Mouse (Mus musculus): ENCODE measurements around the gene Uap1l1.
A peak's percentile ranks its signal among the peaks of the same experiment; 100 is the strongest.

Uap1l1 gene

GRCm38 (mm10) chr2:25318971-25319773 lies 46.3 kb downstream of the Uap1l1 start, which contains the start of gene Grin1:
Gene Grin1, minus strand, starts transcription at chr2:25319187.
- DNase-seq (ENCODE audit: low spot score in 2 of 2): peak in 1 of 2 experiments; percentile 56

GRCm38 (mm10) chr2:25318119-25318966 lies 47.1 kb downstream of the Uap1l1 start:
- no peak for DNase-seq (ENCODE audit: low spot score in 2 of 2)

- DNase-seq (ENCODE audit: low spot score in 2 of 2): no peak
Observed at GRCm38 (mm10) chr2:25311491-25311891, 54.0 kb downstream of the Uap1l1 start.

- no peak for DNase-seq (ENCODE audit: low spot score in 2 of 2)
Observed at GRCm38 (mm10) chr2:25310969-25311368, 54.5 kb downstream of the Uap1l1 start.

GRCm38 (mm10) chr2:25310180-25310579 lies 55.3 kb downstream of the Uap1l1 start:
- DNase-seq (ENCODE audit: low spot score in 2 of 2): no peak

All from spleen, postnatal 14 days (tissue).